Mouse (Mus musculus) ES-Bruce4 (cell line): ENCODE results near the gene Tbc1d8.

Experiments used
- CTCF ChIP-seq: IDR thresholded peaks from one replicate; pipeline ENCODE4 v1.8.1; 2011; ENCODE audit warnings: low read depth, low read length
- EP300 ChIP-seq: IDR thresholded peaks from 2 replicates; pipeline ENCODE4 v1.6.1; 2011; ENCODE audit warnings: low read depth, low read length; ENCODE audit not compliant: insufficient read depth
- POLR2A ChIP-seq: IDR thresholded peaks from one replicate; pipeline ENCODE4 v1.8.1; 2011; ENCODE audit warnings: low read length; ENCODE audit not compliant: insufficient read depth

DNA sequence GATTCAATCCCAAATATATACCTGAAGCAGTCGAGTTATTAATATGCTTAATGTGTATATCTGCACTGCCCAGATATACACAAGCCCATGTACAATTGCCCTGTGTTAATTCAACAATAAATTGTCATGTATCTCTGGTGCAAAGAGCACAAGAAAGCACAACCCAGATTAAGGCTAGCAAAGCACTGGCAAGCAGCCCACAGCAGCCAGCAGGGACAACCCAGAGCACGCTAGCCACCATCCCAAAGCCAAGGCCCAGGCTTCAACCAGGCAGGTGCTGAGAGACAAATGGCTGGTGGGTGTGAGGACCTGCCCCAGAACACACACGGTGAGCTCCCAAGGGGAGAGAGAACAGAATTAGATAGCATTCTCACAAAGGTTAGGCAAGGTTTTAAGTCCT, 92.1 kb downstream of the Tbc1d8 start:
- TF ChIP-seq POLR2A (no peak), CTCF (no peak), EP300 (no peak)
